Mouse (Mus musculus): Measurements from ENCODE around the gene Eps8l2.
"Not testable (repeated sequence)": the region's sequence is repeated elsewhere in the genome, so short reads cannot be mapped to it uniquely, and the experiment has no call there.

DNA sequence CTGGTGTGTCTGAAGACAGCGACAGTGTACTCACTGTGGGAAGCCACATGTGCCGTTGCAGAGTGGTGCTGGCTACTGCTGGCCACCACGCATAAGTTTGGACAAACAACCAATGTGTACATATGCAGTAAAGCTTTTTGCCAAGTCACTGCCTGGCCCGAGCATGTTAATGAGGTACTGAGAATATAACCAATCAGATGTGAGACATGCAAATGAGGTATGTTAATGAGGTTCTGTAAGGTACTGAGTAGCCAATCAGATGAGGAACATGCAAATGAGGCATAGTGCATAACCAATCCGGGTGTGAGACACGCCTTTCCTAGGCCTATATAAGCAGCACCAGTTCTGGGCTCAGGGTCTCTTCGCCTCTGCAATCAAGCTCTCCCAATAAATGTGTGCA lies 69.0 kb downstream of the Eps8l2 start:
- TF ChIP-seq POLR2A (IDR thresholded peaks at IDR 0.05; ENCODE audit: low read depth, low read length); CTCF (IDR thresholded peaks at IDR 0.05; ENCODE audit: extremely low read depth, insufficient read length, insufficient replicate concordance, low read depth, low read length): not testable (repeated sequence)

Data from small intestine, adult 2 months (tissue).